Mouse (Mus musculus) intestine, postnatal 0 days (tissue): ENCODE results near the gene Sdsl. TPM values are rescaled to one million over a fixed set of nuclear protein-coding genes. Genes with fewer than 3 reads are reported as not detected.
A peak's percentile ranks its signal among the peaks of the same experiment; 100 is the strongest.

Experiments used
- ATAC-seq: fragments of 200-750 bp; cut with Nextera tagmentation; 2 replicates; pipeline ENCODE4 v1.8.0; 2017; ENCODE audit warnings: mild to moderate bottlenecking, moderate TSS enrichment, moderate library complexity
- H3K27ac ChIP-seq: fragments of 300-500 bp; sonication (generic); 2 replicates; pipeline ENCODE4 v1.5.1; 2014; ENCODE audit warnings: mild to moderate bottlenecking, low read depth, low read length, moderate library complexity
- H3K27me3 ChIP-seq: fragments of 300-500 bp; sonication (generic); replicated peaks from 2 replicates; pipeline ENCODE4 v1.6.1; 2014; ENCODE audit warnings: low read length, mixed read lengths; ENCODE audit not compliant: control insufficient read depth, insufficient read depth
- H3K36me3 ChIP-seq: fragments of 300-500 bp; sonication (generic); 2 replicates; pipeline ENCODE4 v1.6.1; 2014; ENCODE audit warnings: mild to moderate bottlenecking, moderate library complexity; ENCODE audit not compliant: control insufficient read depth, insufficient read depth
- H3K4me1 ChIP-seq: fragments of 300-500 bp; sonication (generic); replicated peaks from 2 replicates; pipeline ENCODE4 v1.6.1; 2014; ENCODE audit warnings: antibody characterized with exemption, low read length, mixed read lengths; ENCODE audit not compliant: control insufficient read depth, insufficient read depth
- H3K4me2 ChIP-seq: fragments of 300-500 bp; sonication (generic); replicated peaks from 2 replicates; pipeline ENCODE4 v1.6.1; 2014; ENCODE audit warnings: low read depth, mild to moderate bottlenecking, moderate library complexity
- H3K4me3 ChIP-seq: fragments of 300-500 bp; sonication (generic); 2 replicates; pipeline ENCODE4 v1.5.1; 2014; ENCODE audit warnings: low read depth, low read length
- H3K9ac ChIP-seq: fragments of 300-500 bp; sonication (generic); 2 replicates; pipeline ENCODE4 v1.6.1; 2014; ENCODE audit warnings: mild to moderate bottlenecking, low read depth, low read length
- H3K9me3 ChIP-seq: fragments of 300-500 bp; sonication (generic); 2 replicates; pipeline ENCODE4 v1.6.1; 2016; ENCODE audit warnings: mixed run types; ENCODE audit not compliant: control insufficient read depth
- CTCF ChIP-seq: sonication (generic); IDR thresholded peaks from 2 replicates; pipeline ENCODE4 v1.5.1; 2016; ENCODE audit warnings: low read depth, mild to moderate bottlenecking, control low read depth, antibody characterized with exemption, moderate library complexity
- WGBS: fragments of 180-500 bp; shearing (Covaris S2); extraction: QIAGEN DNeasy Blood & Tissue Kit; methylation state at CpG from one replicate; pipeline ENCODE4 v1.1.7; 2014; 5-methylcytosine and 5-hydroxymethylcytosine counted together
- polyA plus RNA-seq: library from polyadenylated mRNA; unstranded; fragments of >200 nt; fragmentation: Nextera tagmentation; extraction: Ambion mirVana; gene quantifications from 2 replicates; pipeline ENCODE4 v1.2.1, GENCODE M21; 2015

Sdsl gene
- polyA plus RNA-seq, 1 experiment from 2014 or later: 21.2 TPM

- Histone ChIP-seq H3K9ac (no peak overlapping the region), H3K4me3 (peak overlapping the region; percentile 26; the same call in 1 of the 2 replicates), H3K4me2 (no peak overlapping the region), H3K9me3 (no peaks in the 10 kb centered on the region), H3K27ac (no peak overlapping the region), H3K4me1 (no peaks in the 10 kb centered on the region), H3K27me3 (peaks cover 98% of the 10 kb centered on the region), H3K36me3 (no peaks in the 10 kb centered on the region)
- WGBS: under 1% methylated on average over 44 of the region's 44 CpGs
- ATAC-seq: no peak
- TF ChIP-seq CTCF: no peak
These were observed 37.5 kb downstream of the Sdsl start for GRCm38 (mm10) chr5:120435006-120435681.

GRCm38 (mm10) chr5:120434231-120434735, 38.3 kb downstream of the Sdsl start:
- Histone ChIP-seq H3K27ac (no peak overlapping the region), H3K9ac (no peak overlapping the region), H3K4me2 (no peak overlapping the region), H3K27me3 (peaks cover 98% of the 10 kb centered on the region), H3K9me3 (no peaks in the 10 kb centered on the region), H3K4me3 (no peak overlapping the region), H3K36me3 (no peaks in the 10 kb centered on the region), H3K4me1 (no peaks in the 10 kb centered on the region)
- ATAC-seq: no peak
- no peak for TF ChIP-seq CTCF
- 2% methylated on average over 21 of the region's 21 CpGs for WGBS

GRCm38 (mm10) chr5:120433135-120433760, 39.4 kb downstream of the Sdsl start:
- 5% methylated on average over 13 of the region's 13 CpGs for WGBS
- ATAC-seq: no peak
- no peak for TF ChIP-seq CTCF
- peaks cover 96% of the 10 kb centered on the region for H3K27me3 ChIP-seq
- H3K9ac ChIP-seq: no peak overlapping the region
- H3K36me3 ChIP-seq: no peaks in the 10 kb centered on the region
- no peak overlapping the region for H3K27ac ChIP-seq
- H3K4me2 ChIP-seq: no peak overlapping the region
- H3K4me3 ChIP-seq: no peak overlapping the region
- no peaks in the 10 kb centered on the region for H3K4me1 ChIP-seq
- no peaks in the 10 kb centered on the region for H3K9me3 ChIP-seq

- H3K27me3 ChIP-seq: peaks cover 96% of the 10 kb centered on the region
- H3K9me3 ChIP-seq: no peaks in the 10 kb centered on the region
- no peak for ATAC-seq
- H3K9ac ChIP-seq: no peak overlapping the region
- H3K36me3 ChIP-seq: no peaks in the 10 kb centered on the region
- TF ChIP-seq CTCF: no peak
- no peak overlapping the region for H3K4me2 ChIP-seq
- no peak overlapping the region for H3K4me3 ChIP-seq
- no peaks in the 10 kb centered on the region for H3K4me1 ChIP-seq
- 1% methylated on average over 9 of the region's 9 CpGs for WGBS
- no peak overlapping the region for H3K27ac ChIP-seq
These were observed 40.1 kb downstream of the Sdsl start for GRCm38 (mm10) chr5:120432486-120433015.

GRCm38 (mm10) chr5:120431649-120432485, 40.7 kb downstream of the Sdsl start, which contains the start of gene Lhx5:
TSS of gene Lhx5 (plus strand) at chr5:120431699.
- Histone ChIP-seq H3K36me3 (no peaks in the 10 kb centered on the region), H3K9ac (no peak within 1 kb of the TSS), H3K27me3 (peaks cover 96% of the 10 kb centered on the region), H3K4me2 (no peak within 1 kb of the TSS), H3K4me1 (no peaks in the 10 kb centered on the region), H3K4me3 (no peak within 1 kb of the TSS), H3K27ac (no peak within 1 kb of the TSS), H3K9me3 (no peaks in the 10 kb centered on the region)
- TF ChIP-seq CTCF: no peak
- WGBS: 1% methylated on average over 69 of the region's 69 CpGs
- no peak for ATAC-seq
